Mouse (Mus musculus) effector memory CD4-positive, alpha-beta T cell, adult 5 months (primary cell): ENCODE results near the gene Igsf11. TPM values are rescaled to one million over a fixed set of nuclear protein-coding genes. Genes with fewer than 3 reads are reported as not detected.

Experiments
- polyA plus RNA-seq: library from polyadenylated mRNA; unstranded; fragments of 100-300 nt; shearing (Covaris generic); gene quantifications from one replicate; pipeline ENCODE4 v1.2.1, GENCODE M21; 2017

Igsf11 gene
- polyA plus RNA-seq = not detected

GRCm38 (mm10) chr16:38892371-38892770 lies at the start of gene Igsf11:
Igsf11 (plus strand) TSS chr16:38892671.

Other genes starting within 250 kb of the Igsf11 start
- 86.8 TPM for gene Arhgap31, start 179.4 kb upstream of the Igsf11 start, polyA plus RNA-seq
- 2.2 TPM for gene B4galt4, start 150.4 kb upstream of the Igsf11 start, polyA plus RNA-seq
- not detected for gene Upk1b, start 92.3 kb upstream of the Igsf11 start, polyA plus RNA-seq
- not detected for gene 4930435E12Rik, start 63.9 kb upstream of the Igsf11 start, polyA plus RNA-seq